Mouse (Mus musculus): Measurements from ENCODE around the gene Ccdc103. TPM values are rescaled to one million over a fixed set of nuclear protein-coding genes. Genes with fewer than 3 reads are reported as not detected.

Gene Ccdc103
- polyA plus RNA-seq, 1 experiment from 2014 or later, result 1.00 TPM

DNA sequence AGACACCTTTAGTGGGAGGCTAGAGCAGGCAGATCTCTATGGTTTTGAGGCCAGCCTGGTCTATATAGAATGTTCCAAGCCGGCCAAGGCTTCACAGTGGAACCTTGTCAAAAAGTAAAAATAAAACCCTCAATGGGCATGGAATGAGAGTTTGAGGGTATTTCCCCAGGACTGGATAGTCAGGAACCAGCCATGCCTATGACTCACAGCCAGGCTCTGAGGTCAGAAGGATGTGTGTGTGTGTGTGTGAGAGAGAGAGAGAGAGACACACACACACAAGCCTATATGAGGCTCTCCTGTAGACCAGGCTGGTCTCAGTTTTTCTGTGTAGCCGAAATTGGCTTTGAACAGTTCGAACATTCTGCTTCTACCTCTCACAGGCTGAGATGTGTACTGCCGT, 13.7 kb downstream of the Ccdc103 start:
- Histone ChIP-seq H3K9ac (replicated peaks; ENCODE audit: low read length) (no peak overlapping the region), H3K4me1 (ENCODE audit: control insufficient read depth, insufficient read depth, low read length) (no peaks in the 10 kb centered on the region; the same call in 1 of the 2 replicates), H3K4me3 (ENCODE audit: low read depth, low read length) (no peak overlapping the region), H3K36me3 (replicated peaks; ENCODE audit: control insufficient read depth, insufficient read depth, low read depth, low read length) (no peaks in the 10 kb centered on the region), H3K27me3 (ENCODE audit: control insufficient read depth, insufficient read depth, low read length) (peaks cover 6% of the 10 kb centered on the region), H3K9me3 (replicated peaks; ENCODE audit: control insufficient read depth, low read length) (no peaks in the 10 kb centered on the region), H3K27ac (replicated peaks; ENCODE audit: low read depth, low read length) (no peak overlapping the region), H3K4me2 (ENCODE audit: low read depth, low read length) (no peak overlapping the region)
- DNase-seq (ENCODE audit: low spot score) (no peak), ATAC-seq (replicated peaks; ENCODE audit: insufficient number of reproducible peaks, low FRiP score, low TSS enrichment, low read depth) (no peak)
- WGBS, result 93% methylated on average over 4 of the region's 4 CpGs

DNA sequence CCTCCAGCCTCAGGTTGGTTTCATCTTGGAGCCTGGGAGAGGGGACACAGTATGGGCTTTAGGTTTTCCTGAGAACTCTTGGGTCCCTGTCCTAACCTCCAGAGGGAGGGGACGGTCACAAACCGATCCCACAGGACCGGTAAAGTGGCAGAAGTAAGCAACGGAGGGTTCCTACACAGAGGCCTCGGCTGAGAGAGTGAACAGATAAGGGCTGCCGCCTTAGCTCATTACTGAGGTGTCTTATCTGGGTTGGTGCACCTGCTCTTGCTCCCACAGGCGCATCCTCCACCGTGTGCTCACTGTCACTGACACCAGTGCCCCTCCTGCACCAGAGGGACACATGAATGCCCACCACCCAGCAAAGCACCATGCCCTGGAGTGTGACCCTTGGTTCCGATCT, 14.8 kb downstream of the Ccdc103 start:
- Histone ChIP-seq H3K4me2 (ENCODE audit: low read depth, low read length) (no peak overlapping the region), H3K9ac (replicated peaks; ENCODE audit: low read length) (no peak overlapping the region), H3K4me1 (ENCODE audit: control insufficient read depth, insufficient read depth, low read length) (no peaks in the 10 kb centered on the region; the same call in 1 of the 2 replicates), H3K9me3 (replicated peaks; ENCODE audit: control insufficient read depth, low read length) (no peaks in the 10 kb centered on the region), H3K27me3 (ENCODE audit: control insufficient read depth, insufficient read depth, low read length) (peaks cover 6% of the 10 kb centered on the region), H3K36me3 (replicated peaks; ENCODE audit: control insufficient read depth, insufficient read depth, low read depth, low read length) (no peaks in the 10 kb centered on the region), H3K4me3 (ENCODE audit: low read depth, low read length) (no peak overlapping the region), H3K27ac (replicated peaks; ENCODE audit: low read depth, low read length) (no peak overlapping the region)
- DNase-seq (ENCODE audit: low spot score) (no peak), ATAC-seq (replicated peaks; ENCODE audit: insufficient number of reproducible peaks, low FRiP score, low TSS enrichment, low read depth) (no peak)
- WGBS, result 81% methylated on average over 9 of the region's 9 CpGs

DNA sequence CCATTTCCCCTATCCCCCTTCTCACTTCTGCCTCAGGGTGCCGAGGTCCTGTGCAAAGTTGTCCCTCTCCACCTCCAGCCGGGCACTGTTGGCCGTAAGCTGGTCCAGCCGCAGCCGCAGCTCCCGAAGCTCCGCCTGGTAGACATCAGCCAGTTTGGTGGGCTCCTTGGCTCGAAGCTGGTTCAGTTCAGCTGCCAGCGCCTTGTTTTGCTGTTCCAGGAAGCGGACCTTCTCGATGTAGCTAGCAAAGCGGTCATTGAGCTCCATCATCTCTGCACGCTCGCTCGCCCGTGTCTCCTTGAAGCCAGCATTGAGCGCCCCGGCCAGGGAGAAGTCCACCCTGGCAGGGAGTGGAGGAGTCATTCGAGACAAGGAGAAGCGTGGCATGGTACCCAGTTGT, 15.6 kb downstream of the Ccdc103 start:
- WGBS, result 77% methylated on average over 20 of the region's 20 CpGs
- Histone ChIP-seq H3K27me3 (ENCODE audit: control insufficient read depth, insufficient read depth, low read length) (peaks cover 6% of the 10 kb centered on the region), H3K27ac (replicated peaks; ENCODE audit: low read depth, low read length) (no peak overlapping the region), H3K9ac (replicated peaks; ENCODE audit: low read length) (no peak overlapping the region), H3K4me3 (ENCODE audit: low read depth, low read length) (no peak overlapping the region), H3K9me3 (replicated peaks; ENCODE audit: control insufficient read depth, low read length) (no peaks in the 10 kb centered on the region), H3K4me2 (ENCODE audit: low read depth, low read length) (no peak overlapping the region), H3K36me3 (replicated peaks; ENCODE audit: control insufficient read depth, insufficient read depth, low read depth, low read length) (no peaks in the 10 kb centered on the region), H3K4me1 (ENCODE audit: control insufficient read depth, insufficient read depth, low read length) (no peaks in the 10 kb centered on the region; the same call in 1 of the 2 replicates)
- ATAC-seq (replicated peaks; ENCODE audit: insufficient number of reproducible peaks, low FRiP score, low TSS enrichment, low read depth), result no peak
- DNase-seq (ENCODE audit: low spot score), result no peak

DNA sequence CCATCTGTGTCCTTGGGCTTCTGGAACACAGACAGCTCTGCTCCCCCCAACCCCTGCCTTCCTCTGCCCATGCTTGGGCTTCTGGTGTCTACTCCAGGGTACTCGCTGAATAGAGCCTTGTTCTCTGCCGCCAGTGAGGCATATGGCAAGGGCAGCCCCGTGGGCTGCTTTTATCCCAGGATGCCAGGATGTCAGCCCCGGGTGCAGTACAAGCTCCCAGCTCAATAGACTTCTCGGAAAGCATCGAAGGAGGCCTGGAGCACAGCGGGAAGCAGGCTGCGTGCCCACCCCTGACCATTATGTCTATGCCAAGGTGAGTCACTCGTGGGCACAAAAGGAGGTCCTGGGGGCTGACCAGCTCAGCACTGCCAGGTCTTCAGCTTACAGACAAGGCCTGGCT, 17.4 kb downstream of the Ccdc103 start:
- Histone ChIP-seq H3K27me3 (ENCODE audit: control insufficient read depth, insufficient read depth, low read length) (peaks cover 6% of the 10 kb centered on the region; the same call in 1 of the 2 replicates), H3K4me2 (ENCODE audit: low read depth, low read length) (no peak overlapping the region), H3K4me3 (ENCODE audit: low read depth, low read length) (no peak overlapping the region)

DNA sequence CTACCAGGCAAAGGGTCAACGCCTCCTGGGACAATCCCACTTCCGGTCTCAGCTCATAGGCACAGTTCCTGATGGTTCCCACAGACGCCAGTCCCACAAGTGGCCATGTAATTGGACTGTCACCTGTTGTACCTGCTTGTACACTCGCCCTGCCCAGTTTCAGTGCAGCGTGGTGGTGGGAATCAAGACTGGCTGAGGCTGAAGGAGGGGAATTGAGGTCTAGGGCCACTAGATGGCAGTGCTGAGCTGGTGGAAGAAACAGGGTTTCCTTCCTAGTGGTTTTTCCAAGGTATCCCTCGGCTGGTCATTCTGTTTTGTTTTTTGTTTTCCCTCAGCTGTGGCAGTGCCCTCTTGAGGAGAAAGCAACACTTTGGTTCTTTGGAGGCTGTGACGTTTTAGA, 19.8 kb downstream of the Ccdc103 start, which contains the start of gene Gfap:
Gfap (minus strand) TSS at position 150 of the 400 bp plus-strand sequence.
- H3K4me1 ChIP-seq (ENCODE audit: control insufficient read depth, insufficient read depth, low read length), result no peaks in the 10 kb centered on the region; the same call in 1 of the 2 replicates
- H3K9ac ChIP-seq (replicated peaks; ENCODE audit: low read length), result no peak within 1 kb of the TSS
- 0 out of 2 replicates have a peak, but pooled peaks cover 2% of the 10 kb centered on the region for H3K27me3 ChIP-seq (ENCODE audit: control insufficient read depth, insufficient read depth, low read length)
- WGBS, result 12% methylated on average over 7 of the region's 7 CpGs
- DNase-seq (ENCODE audit: low spot score) (peak; percentile 90), ATAC-seq (replicated peaks; ENCODE audit: insufficient number of reproducible peaks, low FRiP score, low TSS enrichment, low read depth) (peak; percentile 54; the same call in 1 of the 2 replicates)
- no peaks in the 10 kb centered on the region for H3K9me3 ChIP-seq (replicated peaks; ENCODE audit: control insufficient read depth, low read length)
- H3K27ac ChIP-seq (replicated peaks; ENCODE audit: low read depth, low read length), result no peak within 1 kb of the TSS
- no peak within 1 kb of the TSS for H3K4me2 ChIP-seq (ENCODE audit: low read depth, low read length)
- no peaks in the 10 kb centered on the region for H3K36me3 ChIP-seq (replicated peaks; ENCODE audit: control insufficient read depth, insufficient read depth, low read depth, low read length)
- no peak within 1 kb of the TSS for H3K4me3 ChIP-seq (ENCODE audit: low read depth, low read length)

More for the DNA sequence above, 17.4 kb downstream of the Ccdc103 start:
- Histone ChIP-seq H3K36me3 (replicated peaks; ENCODE audit: control insufficient read depth, insufficient read depth, low read depth, low read length) (no peaks in the 10 kb centered on the region), H3K27ac (replicated peaks; ENCODE audit: low read depth, low read length) (no peak overlapping the region), H3K4me1 (ENCODE audit: control insufficient read depth, insufficient read depth, low read length) (no peaks in the 10 kb centered on the region; the same call in 1 of the 2 replicates), H3K9ac (replicated peaks; ENCODE audit: low read length) (no peak overlapping the region), H3K9me3 (replicated peaks; ENCODE audit: control insufficient read depth, low read length) (no peaks in the 10 kb centered on the region)
- ATAC-seq (replicated peaks; ENCODE audit: insufficient number of reproducible peaks, low FRiP score, low TSS enrichment, low read depth), result no peak
- DNase-seq (ENCODE audit: low spot score), result no peak
- WGBS, result 65% methylated on average over 9 of the region's 9 CpGs

DNA sequence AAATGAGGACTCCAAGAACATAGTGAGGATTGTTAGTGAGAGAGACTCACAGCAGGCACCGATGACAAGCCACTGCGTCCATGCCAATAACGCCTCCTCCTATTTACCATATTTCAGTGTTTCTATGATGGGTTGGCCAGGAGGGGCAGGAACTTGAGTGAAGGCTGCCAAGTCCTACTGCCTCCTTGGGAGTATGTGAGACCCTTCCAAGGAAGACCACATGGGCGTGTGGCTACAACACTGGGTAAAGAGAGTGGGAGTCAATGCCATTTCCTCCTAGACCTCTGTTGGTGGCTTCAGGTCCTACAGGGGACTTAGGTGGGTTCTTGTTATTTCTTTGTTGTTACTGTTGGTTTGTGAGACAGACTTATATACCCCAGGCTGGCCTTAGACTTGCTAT, 20.2 kb downstream of the Ccdc103 start:
- Histone ChIP-seq H3K4me1 (ENCODE audit: control insufficient read depth, insufficient read depth, low read length) (no peaks in the 10 kb centered on the region; the same call in 1 of the 2 replicates), H3K36me3 (replicated peaks; ENCODE audit: control insufficient read depth, insufficient read depth, low read depth, low read length) (peaks cover 2% of the 10 kb centered on the region), H3K4me3 (ENCODE audit: low read depth, low read length) (no peak overlapping the region), H3K9me3 (replicated peaks; ENCODE audit: control insufficient read depth, low read length) (no peaks in the 10 kb centered on the region), H3K27me3 (ENCODE audit: control insufficient read depth, insufficient read depth, low read length) (0 out of 2 replicates have a peak, but pooled peaks cover 1% of the 10 kb centered on the region), H3K4me2 (ENCODE audit: low read depth, low read length) (no peak overlapping the region), H3K9ac (replicated peaks; ENCODE audit: low read length) (no peak overlapping the region), H3K27ac (replicated peaks; ENCODE audit: low read depth, low read length) (no peak overlapping the region)
- ATAC-seq (replicated peaks; ENCODE audit: insufficient number of reproducible peaks, low FRiP score, low TSS enrichment, low read depth) (no peak), DNase-seq (ENCODE audit: low spot score) (no peak)
- WGBS, result 59% methylated on average over 4 of the region's 4 CpGs

DNA sequence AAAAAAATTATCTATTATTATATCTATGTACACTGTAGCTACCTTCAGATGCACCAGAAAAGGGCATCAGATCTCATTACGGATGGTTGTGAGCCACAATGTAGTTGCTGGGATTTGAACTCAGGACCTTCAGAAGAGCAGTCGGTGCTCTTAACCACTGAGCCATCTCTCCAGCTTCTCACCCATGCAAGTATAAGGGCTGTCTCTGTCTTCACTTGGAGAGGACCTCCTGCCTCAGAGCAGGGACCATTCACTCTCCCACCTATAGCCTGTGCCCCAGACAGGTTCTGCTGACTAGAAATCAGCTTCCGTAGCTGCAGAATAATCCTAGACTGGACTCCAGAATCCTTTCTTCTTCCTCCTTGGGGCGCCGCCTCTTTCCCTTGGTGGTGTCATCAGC, 21.1 kb downstream of the Ccdc103 start:
- H3K36me3 ChIP-seq (replicated peaks; ENCODE audit: control insufficient read depth, insufficient read depth, low read depth, low read length), result peaks cover 4% of the 10 kb centered on the region
- no peak overlapping the region for H3K9ac ChIP-seq (replicated peaks; ENCODE audit: low read length)
- DNase-seq (ENCODE audit: low spot score), result no peak
- H3K27ac ChIP-seq (replicated peaks; ENCODE audit: low read depth, low read length), result no peak overlapping the region
- WGBS, result 82% methylated on average over 5 of the region's 5 CpGs
- no peaks in the 10 kb centered on the region for H3K9me3 ChIP-seq (replicated peaks; ENCODE audit: control insufficient read depth, low read length)
- H3K27me3 ChIP-seq (ENCODE audit: control insufficient read depth, insufficient read depth, low read length), result no peaks in the 10 kb centered on the region
- no peak overlapping the region for H3K4me2 ChIP-seq (ENCODE audit: low read depth, low read length)
- ATAC-seq (replicated peaks; ENCODE audit: insufficient number of reproducible peaks, low FRiP score, low TSS enrichment, low read depth), result no peak
- no peaks in the 10 kb centered on the region for H3K4me1 ChIP-seq (ENCODE audit: control insufficient read depth, insufficient read depth, low read length)
- no peak overlapping the region for H3K4me3 ChIP-seq (ENCODE audit: low read depth, low read length)

DNA sequence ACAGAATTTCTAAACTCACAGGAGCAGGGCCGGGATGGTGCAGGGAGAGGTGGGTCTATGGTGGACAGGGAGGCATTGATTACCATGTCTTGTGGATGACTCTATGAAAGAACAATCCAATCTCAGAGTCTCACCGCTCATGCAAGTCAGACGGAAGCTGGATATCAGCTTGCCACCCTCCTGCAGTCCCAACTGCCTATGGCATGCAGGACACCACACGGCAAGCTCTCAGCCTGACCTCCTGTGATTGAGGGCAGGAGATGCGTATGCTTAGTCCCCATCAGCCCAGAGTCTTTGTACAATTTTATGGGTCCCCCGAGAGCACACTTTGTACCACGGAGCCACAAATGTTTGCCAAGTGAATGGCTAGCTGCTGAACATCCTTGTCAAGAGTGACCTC, 22.6 kb downstream of the Ccdc103 start:
- WGBS, result 77% methylated on average over 7 of the region's 7 CpGs
- ATAC-seq (replicated peaks; ENCODE audit: insufficient number of reproducible peaks, low FRiP score, low TSS enrichment, low read depth) (no peak), DNase-seq (ENCODE audit: low spot score) (no peak)

More for the DNA sequence above, 22.6 kb downstream of the Ccdc103 start:
- Histone ChIP-seq H3K4me1 (ENCODE audit: control insufficient read depth, insufficient read depth, low read length) (no peaks in the 10 kb centered on the region), H3K9ac (replicated peaks; ENCODE audit: low read length) (no peak overlapping the region), H3K27ac (replicated peaks; ENCODE audit: low read depth, low read length) (no peak overlapping the region), H3K36me3 (replicated peaks; ENCODE audit: control insufficient read depth, insufficient read depth, low read depth, low read length) (peaks cover 8% of the 10 kb centered on the region), H3K9me3 (replicated peaks; ENCODE audit: control insufficient read depth, low read length) (no peaks in the 10 kb centered on the region), H3K4me3 (ENCODE audit: low read depth, low read length) (no peak overlapping the region), H3K27me3 (ENCODE audit: control insufficient read depth, insufficient read depth, low read length) (no peaks in the 10 kb centered on the region), H3K4me2 (ENCODE audit: low read depth, low read length) (no peak overlapping the region)

Measured in embryonic facial prominence, embryonic 11.5 days (tissue).